Mouse (Mus musculus) embryonic facial prominence, embryonic 15.5 days (tissue): ENCODE results near the gene Tbl3. TPM values are rescaled to one million over a fixed set of nuclear protein-coding genes. Genes with fewer than 3 reads are reported as not detected.
A peak's percentile ranks its signal among the peaks of the same experiment; 100 is the strongest.

Experiments used
- ATAC-seq: fragments of 200-750 bp; cut with Nextera tagmentation; 2 replicates; pipeline ENCODE4 v1.8.0; 2017; ENCODE audit warnings: low read depth, moderate TSS enrichment; ENCODE audit not compliant: insufficient number of reproducible peaks, low FRiP score, low TSS enrichment
- H3K27ac ChIP-seq: fragments of 300-500 bp; sonication (generic); replicated peaks from 2 replicates; pipeline ENCODE4 v1.5.1; 2015; ENCODE audit warnings: mild to moderate bottlenecking, inconsistent platforms
- H3K27me3 ChIP-seq: fragments of 300-500 bp; sonication (generic); 2 replicates; pipeline ENCODE4 v1.6.1; 2015; ENCODE audit warnings: inconsistent platforms
- H3K36me3 ChIP-seq: fragments of 300-500 bp; sonication (generic); 2 replicates; pipeline ENCODE4 v1.6.1; 2015; ENCODE audit warnings: mild to moderate bottlenecking, inconsistent platforms
- H3K4me1 ChIP-seq: fragments of 300-500 bp; sonication (generic); 2 replicates; pipeline ENCODE4 v1.6.1; 2015; ENCODE audit warnings: inconsistent platforms
- H3K4me2 ChIP-seq: fragments of 300-500 bp; sonication (generic); replicated peaks from 2 replicates; pipeline ENCODE4 v1.6.1; 2015; ENCODE audit warnings: mild to moderate bottlenecking, inconsistent platforms
- H3K4me3 ChIP-seq: fragments of 300-500 bp; sonication (generic); replicated peaks from 2 replicates; pipeline ENCODE4 v1.5.1; 2015; ENCODE audit warnings: mild to moderate bottlenecking, inconsistent platforms
- H3K9ac ChIP-seq: fragments of 300-500 bp; sonication (generic); 2 replicates; pipeline ENCODE4 v1.6.1; 2015; ENCODE audit warnings: inconsistent platforms
- H3K9me3 ChIP-seq: fragments of 300-500 bp; sonication (generic); replicated peaks from 2 replicates; pipeline ENCODE4 v1.6.1; 2016; ENCODE audit warnings: inconsistent platforms
- WGBS: fragments of 180-500 bp; shearing (Covaris S2); methylation state at CpG from one replicate; pipeline ENCODE4 v1.1.7; 2015; 5-methylcytosine and 5-hydroxymethylcytosine counted together
- polyA plus RNA-seq: library from polyadenylated mRNA; unstranded; fragments of >200 nt; fragmentation: Nextera tagmentation; extraction: Ambion mirVana; gene quantifications from 2 replicates; pipeline ENCODE4 v1.2.1, GENCODE M21; 2015

Gene Tbl3
- polyA plus RNA-seq, 1 experiment from 2014 or later = 63.4 TPM

GRCm38 (mm10) chr17:24692385-24692784 is 15.1 kb downstream of the Tbl3 start:
- no peak overlapping the region for H3K27ac ChIP-seq
- H3K9me3 ChIP-seq = no peaks in the 10 kb centered on the region
- peaks cover 32% of the 10 kb centered on the region for H3K4me1 ChIP-seq
- no peak overlapping the region for H3K9ac ChIP-seq
- H3K4me2 ChIP-seq = no peak overlapping the region
- H3K27me3 ChIP-seq = peaks cover 38% of the 10 kb centered on the region
- ATAC-seq = no peak
- no peak overlapping the region for H3K4me3 ChIP-seq
- 86% methylated on average over 5 of the region's 5 CpGs for WGBS
- H3K36me3 ChIP-seq = peaks cover 10% of the 10 kb centered on the region

GRCm38 (mm10) chr17:24689251-24690081 is 18.0 kb downstream of the Tbl3 start, which contains the start of gene Syngr3:
TSS of gene Syngr3 (minus strand) at chr17:24689955.
- ATAC-seq = peak; percentile 27; the same call in 1 of the 2 replicates
- H3K4me1 ChIP-seq = peaks cover 22% of the 10 kb centered on the region
- H3K36me3 ChIP-seq = peaks cover 10% of the 10 kb centered on the region
- H3K4me2 ChIP-seq = peak within 1 kb of the TSS; percentile 93
- H3K27me3 ChIP-seq = peaks cover 46% of the 10 kb centered on the region
- peak within 1 kb of the TSS; percentile 42 for H3K9ac ChIP-seq
- H3K4me3 ChIP-seq = peak within 1 kb of the TSS; percentile 55
- H3K27ac ChIP-seq = no peak within 1 kb of the TSS
- H3K9me3 ChIP-seq = no peaks in the 10 kb centered on the region
- WGBS = under 1% methylated on average over 50 of the region's 55 CpGs

GRCm38 (mm10) chr17:24687599-24687998 is 19.9 kb downstream of the Tbl3 start:
- Histone ChIP-seq H3K4me1 (peaks cover 22% of the 10 kb centered on the region), H3K4me2 (peak overlapping the region; percentile 56), H3K9ac (0 out of 2 replicates have a peak overlapping the region, but pooled peaks have one; percentile 23), H3K9me3 (no peaks in the 10 kb centered on the region), H3K4me3 (peak overlapping the region; percentile 29), H3K27ac (no peak overlapping the region), H3K36me3 (peaks cover 1% of the 10 kb centered on the region; the same call in 1 of the 2 replicates), H3K27me3 (peaks cover 46% of the 10 kb centered on the region)
- WGBS = 17% methylated on average over 23 of the region's 23 CpGs
- no peak for ATAC-seq

GRCm38 (mm10) chr17:24687146-24687595 is 20.3 kb downstream of the Tbl3 start:
- Histone ChIP-seq H3K9ac (0 out of 2 replicates have a peak overlapping the region, but pooled peaks have one; percentile 23), H3K9me3 (no peaks in the 10 kb centered on the region), H3K27me3 (peaks cover 46% of the 10 kb centered on the region), H3K4me1 (peaks cover 22% of the 10 kb centered on the region), H3K36me3 (peaks cover under 1% of the 10 kb centered on the region), H3K27ac (no peak overlapping the region), H3K4me3 (peak overlapping the region; percentile 29), H3K4me2 (peak overlapping the region; percentile 56)
- WGBS = 2% methylated on average over 25 of the region's 25 CpGs
- peak; percentile 47; the same call in 1 of the 2 replicates for ATAC-seq

GRCm38 (mm10) chr17:24686514-24686913 is 20.9 kb downstream of the Tbl3 start:
- Histone ChIP-seq H3K4me1 (peaks cover 22% of the 10 kb centered on the region), H3K4me2 (no peak overlapping the region; the same call in 1 of the 2 replicates), H3K27ac (no peak overlapping the region), H3K27me3 (peaks cover 46% of the 10 kb centered on the region), H3K36me3 (peaks cover 6% of the 10 kb centered on the region), H3K9me3 (no peaks in the 10 kb centered on the region), H3K9ac (no peak overlapping the region), H3K4me3 (no peak overlapping the region)
- WGBS = 27% methylated on average over 16 of the region's 16 CpGs
- no peak; the same call in 1 of the 2 replicates for ATAC-seq

GRCm38 (mm10) chr17:24677500-24678080 is 29.9 kb downstream of the Tbl3 start:
- no peaks in the 10 kb centered on the region for H3K27me3 ChIP-seq
- no peak overlapping the region for H3K4me3 ChIP-seq
- H3K27ac ChIP-seq = no peak overlapping the region
- H3K4me2 ChIP-seq = no peak overlapping the region
- H3K36me3 ChIP-seq = peaks cover 60% of the 10 kb centered on the region
- 89% methylated on average over 24 of the region's 24 CpGs for WGBS
- H3K9me3 ChIP-seq = no peaks in the 10 kb centered on the region
- no peak overlapping the region for H3K9ac ChIP-seq
- 0 out of 2 replicates have a peak, but pooled peaks cover 5% of the 10 kb centered on the region for H3K4me1 ChIP-seq
- ATAC-seq = no peak

GRCm38 (mm10) chr17:24676877-24677276 is 30.6 kb downstream of the Tbl3 start:
- Histone ChIP-seq H3K4me1 (peaks cover 12% of the 10 kb centered on the region), H3K36me3 (peaks cover 57% of the 10 kb centered on the region), H3K9ac (no peak overlapping the region), H3K27me3 (no peaks in the 10 kb centered on the region), H3K27ac (no peak overlapping the region), H3K4me2 (no peak overlapping the region), H3K9me3 (no peaks in the 10 kb centered on the region), H3K4me3 (no peak overlapping the region)
- ATAC-seq = no peak
- 92% methylated on average over 5 of the region's 5 CpGs for WGBS

GRCm38 (mm10) chr17:24676187-24676586 is 31.3 kb downstream of the Tbl3 start:
- WGBS = 58% methylated on average over 2 of the region's 2 CpGs
- H3K27me3 ChIP-seq = no peaks in the 10 kb centered on the region
- no peak overlapping the region for H3K4me3 ChIP-seq
- ATAC-seq = no peak
- H3K9me3 ChIP-seq = no peaks in the 10 kb centered on the region
- no peak overlapping the region for H3K27ac ChIP-seq
- H3K4me1 ChIP-seq = peaks cover 19% of the 10 kb centered on the region
- peaks cover 51% of the 10 kb centered on the region for H3K36me3 ChIP-seq
- no peak overlapping the region for H3K4me2 ChIP-seq
- no peak overlapping the region for H3K9ac ChIP-seq

- H3K27ac ChIP-seq = no peak overlapping the region
- H3K4me1 ChIP-seq = peaks cover 30% of the 10 kb centered on the region
- WGBS = 71% methylated on average over 7 of the region's 7 CpGs
- H3K4me2 ChIP-seq = no peak overlapping the region
- H3K36me3 ChIP-seq = peaks cover 32% of the 10 kb centered on the region
- H3K9me3 ChIP-seq = no peaks in the 10 kb centered on the region
- no peak for ATAC-seq
- no peak overlapping the region for H3K4me3 ChIP-seq
- H3K27me3 ChIP-seq = no peaks in the 10 kb centered on the region
- H3K9ac ChIP-seq = no peak overlapping the region
Measured at GRCm38 (mm10) chr17:24674277-24674676, 33.2 kb downstream of the Tbl3 start.

GRCm38 (mm10) chr17:24672141-24672540 is 35.3 kb downstream of the Tbl3 start:
- no peak overlapping the region for H3K4me3 ChIP-seq
- 15% methylated on average over 5 of the region's 5 CpGs for WGBS
- no peaks in the 10 kb centered on the region for H3K27me3 ChIP-seq
- peaks cover 38% of the 10 kb centered on the region for H3K4me1 ChIP-seq
- H3K36me3 ChIP-seq = peaks cover 12% of the 10 kb centered on the region; the same call in 1 of the 2 replicates
- H3K4me2 ChIP-seq = 0 out of 2 replicates have a peak overlapping the region, but pooled peaks have one; percentile 12
- H3K27ac ChIP-seq = peak overlapping the region; percentile 22; the same call in 1 of the 2 replicates
- H3K9me3 ChIP-seq = no peaks in the 10 kb centered on the region
- H3K9ac ChIP-seq = no peak overlapping the region
- ATAC-seq = no peak

- 67% methylated on average over 5 of the region's 5 CpGs for WGBS
- H3K27me3 ChIP-seq = no peaks in the 10 kb centered on the region
- no peak for ATAC-seq
- H3K9me3 ChIP-seq = no peaks in the 10 kb centered on the region
- H3K9ac ChIP-seq = no peak overlapping the region
- peaks cover 38% of the 10 kb centered on the region for H3K4me1 ChIP-seq
- H3K36me3 ChIP-seq = peaks cover 4% of the 10 kb centered on the region; the same call in 1 of the 2 replicates
- 0 out of 2 replicates have a peak overlapping the region, but pooled peaks have one; percentile 99 for H3K4me3 ChIP-seq
- H3K27ac ChIP-seq = no peak overlapping the region
- H3K4me2 ChIP-seq = peak overlapping the region; percentile 82
Measured at GRCm38 (mm10) chr17:24671346-24671745, 36.1 kb downstream of the Tbl3 start.
